Mouse (Mus musculus): ENCODE data around the gene Sinhcaf. TPM values are rescaled to one million over a fixed set of nuclear protein-coding genes. Genes with fewer than 3 reads are reported as not detected.
A peak's percentile ranks its signal among the peaks of the same experiment; 100 is the strongest.
"Not testable (repeated sequence)": the region's sequence is repeated elsewhere in the genome, so short reads cannot be mapped to it uniquely, and the experiment has no call there.

Gene Sinhcaf
- polyA plus RNA-seq, 1 experiment from 2014 or later = 129 TPM

GRCm38 (mm10) chr6:148913938-148914337 lies 32.3 kb downstream of the Sinhcaf start:
- no peak overlapping the region for H3K27ac ChIP-seq (ENCODE audit: low read length)
- H3K9ac ChIP-seq (replicated peaks; ENCODE audit: low read depth, low read length) = no peak overlapping the region
- no peaks in the 10 kb centered on the region for H3K27me3 ChIP-seq (ENCODE audit: control insufficient read depth, insufficient read depth, low read length)
- 12% methylated on average over 2 of the region's 2 CpGs for WGBS
- no peaks in the 10 kb centered on the region for H3K4me1 ChIP-seq (ENCODE audit: control insufficient read depth, insufficient read depth, low read length)
- no peaks in the 10 kb centered on the region for H3K36me3 ChIP-seq (ENCODE audit: control insufficient read depth, insufficient read depth, low read length)
- no peak overlapping the region for H3K4me2 ChIP-seq (replicated peaks; ENCODE audit: low read depth, low read length)
- peak; percentile 46; the same call in 1 of the 2 replicates for ATAC-seq (ENCODE audit: insufficient number of reproducible peaks, insufficient read depth, low FRiP score, low read depth)
- no peaks in the 10 kb centered on the region for H3K9me3 ChIP-seq (ENCODE audit: control insufficient read depth, low read depth, low read length)
- H3K4me3 ChIP-seq (ENCODE audit: low read depth, low read length) = no peak overlapping the region

DNA sequence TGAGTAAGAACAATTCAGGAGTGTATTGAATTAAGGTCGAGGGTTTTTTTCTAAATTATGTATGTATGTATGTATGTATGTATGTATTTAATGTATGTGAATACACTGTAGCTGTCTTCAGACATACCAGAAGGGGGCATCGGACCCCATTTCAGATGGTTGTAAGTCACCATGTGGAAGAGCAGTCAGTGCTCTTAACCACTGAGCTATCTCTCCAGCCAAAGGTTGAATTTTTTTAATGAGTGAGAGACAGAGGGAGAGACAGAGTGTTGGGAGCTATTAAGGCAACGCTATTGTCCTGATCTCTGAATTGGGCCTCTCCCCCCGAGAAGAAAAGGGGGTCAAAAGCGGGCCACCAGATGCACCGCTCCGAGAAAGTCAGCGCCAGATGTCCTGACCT lies 34.4 kb downstream of the Sinhcaf start:
- not testable (repeated sequence) for H3K36me3 ChIP-seq (ENCODE audit: control insufficient read depth, insufficient read depth, low read length); ATAC-seq (ENCODE audit: insufficient number of reproducible peaks, insufficient read depth, low FRiP score, low read depth); H3K9me3 ChIP-seq (ENCODE audit: control insufficient read depth, low read depth, low read length); H3K4me1 ChIP-seq (ENCODE audit: control insufficient read depth, insufficient read depth, low read length); H3K4me3 ChIP-seq (ENCODE audit: low read depth, low read length); H3K27me3 ChIP-seq (ENCODE audit: control insufficient read depth, insufficient read depth, low read length); H3K4me2 ChIP-seq (replicated peaks; ENCODE audit: low read depth, low read length); H3K27ac ChIP-seq (ENCODE audit: low read length); H3K9ac ChIP-seq (replicated peaks; ENCODE audit: low read depth, low read length)
- 84% methylated on average over 8 of the region's 8 CpGs for WGBS

DNA sequence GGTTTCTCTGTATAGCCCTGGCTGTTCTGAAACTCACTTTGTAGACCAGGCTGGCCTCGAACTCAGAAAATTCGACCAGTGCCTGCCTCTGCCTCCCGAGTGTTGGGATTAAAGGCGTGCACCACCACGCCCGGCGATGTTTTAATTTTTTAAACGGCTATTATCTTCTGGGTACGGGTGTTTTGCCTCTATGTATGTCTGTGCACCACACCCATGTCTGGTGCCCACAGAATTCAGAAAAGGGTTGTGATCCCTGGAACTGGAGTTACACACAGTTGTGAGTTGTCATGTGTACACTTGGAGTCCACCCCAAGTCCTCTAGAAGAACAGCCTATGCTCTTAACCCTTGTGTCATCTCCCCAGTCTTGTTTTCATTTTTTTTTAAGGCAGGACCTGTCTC lies 39.3 kb downstream of the Sinhcaf start:
- H3K27me3 ChIP-seq (ENCODE audit: control insufficient read depth, insufficient read depth, low read length) = no peaks in the 10 kb centered on the region
- H3K9me3 ChIP-seq (ENCODE audit: control insufficient read depth, low read depth, low read length) = no peaks in the 10 kb centered on the region
- no peak overlapping the region for H3K4me2 ChIP-seq (replicated peaks; ENCODE audit: low read depth, low read length)
- no peak overlapping the region for H3K4me3 ChIP-seq (ENCODE audit: low read depth, low read length)
- ATAC-seq (ENCODE audit: insufficient number of reproducible peaks, insufficient read depth, low FRiP score, low read depth) = no peak
- H3K9ac ChIP-seq (replicated peaks; ENCODE audit: low read depth, low read length) = no peak overlapping the region
- H3K4me1 ChIP-seq (ENCODE audit: control insufficient read depth, insufficient read depth, low read length) = no peaks in the 10 kb centered on the region
- no peaks in the 10 kb centered on the region for H3K36me3 ChIP-seq (ENCODE audit: control insufficient read depth, insufficient read depth, low read length)
- 93% methylated on average over 9 of the region's 9 CpGs for WGBS
- no peak overlapping the region for H3K27ac ChIP-seq (ENCODE audit: low read length)

GRCm38 (mm10) chr6:148902728-148903127 lies 43.5 kb downstream of the Sinhcaf start:
- no peaks in the 10 kb centered on the region for H3K9me3 ChIP-seq (ENCODE audit: control insufficient read depth, low read depth, low read length)
- H3K36me3 ChIP-seq (ENCODE audit: control insufficient read depth, insufficient read depth, low read length) = no peaks in the 10 kb centered on the region
- H3K9ac ChIP-seq (replicated peaks; ENCODE audit: low read depth, low read length) = no peak overlapping the region
- no peaks in the 10 kb centered on the region for H3K4me1 ChIP-seq (ENCODE audit: control insufficient read depth, insufficient read depth, low read length)
- H3K27me3 ChIP-seq (ENCODE audit: control insufficient read depth, insufficient read depth, low read length) = no peaks in the 10 kb centered on the region
- no peak overlapping the region for H3K4me3 ChIP-seq (ENCODE audit: low read depth, low read length)
- ATAC-seq (ENCODE audit: insufficient number of reproducible peaks, insufficient read depth, low FRiP score, low read depth) = no peak
- H3K27ac ChIP-seq (ENCODE audit: low read length) = no peak overlapping the region
- WGBS = 85% methylated on average over 3 of the region's 3 CpGs
- no peak overlapping the region for H3K4me2 ChIP-seq (replicated peaks; ENCODE audit: low read depth, low read length)

- peak; percentile 12 for ATAC-seq (ENCODE audit: insufficient number of reproducible peaks, insufficient read depth, low FRiP score, low read depth)
- H3K4me2 ChIP-seq (replicated peaks; ENCODE audit: low read depth, low read length) = peak overlapping the region; percentile 87
- no peaks in the 10 kb centered on the region for H3K36me3 ChIP-seq (ENCODE audit: control insufficient read depth, insufficient read depth, low read length)
- peak overlapping the region; percentile 82 for H3K27ac ChIP-seq (ENCODE audit: low read length)
- H3K4me3 ChIP-seq (ENCODE audit: low read depth, low read length) = peak overlapping the region; percentile 76
- no peaks in the 10 kb centered on the region for H3K9me3 ChIP-seq (ENCODE audit: control insufficient read depth, low read depth, low read length)
- H3K4me1 ChIP-seq (ENCODE audit: control insufficient read depth, insufficient read depth, low read length) = 0 out of 2 replicates have a peak, but pooled peaks cover 4% of the 10 kb centered on the region
- 49% methylated on average over 6 of the region's 6 CpGs for WGBS
- H3K27me3 ChIP-seq (ENCODE audit: control insufficient read depth, insufficient read depth, low read length) = no peaks in the 10 kb centered on the region
- H3K9ac ChIP-seq (replicated peaks; ENCODE audit: low read depth, low read length) = peak overlapping the region; percentile 23
Measured at GRCm38 (mm10) chr6:148896507-148896851, 49.8 kb downstream of the Sinhcaf start.

DNA sequence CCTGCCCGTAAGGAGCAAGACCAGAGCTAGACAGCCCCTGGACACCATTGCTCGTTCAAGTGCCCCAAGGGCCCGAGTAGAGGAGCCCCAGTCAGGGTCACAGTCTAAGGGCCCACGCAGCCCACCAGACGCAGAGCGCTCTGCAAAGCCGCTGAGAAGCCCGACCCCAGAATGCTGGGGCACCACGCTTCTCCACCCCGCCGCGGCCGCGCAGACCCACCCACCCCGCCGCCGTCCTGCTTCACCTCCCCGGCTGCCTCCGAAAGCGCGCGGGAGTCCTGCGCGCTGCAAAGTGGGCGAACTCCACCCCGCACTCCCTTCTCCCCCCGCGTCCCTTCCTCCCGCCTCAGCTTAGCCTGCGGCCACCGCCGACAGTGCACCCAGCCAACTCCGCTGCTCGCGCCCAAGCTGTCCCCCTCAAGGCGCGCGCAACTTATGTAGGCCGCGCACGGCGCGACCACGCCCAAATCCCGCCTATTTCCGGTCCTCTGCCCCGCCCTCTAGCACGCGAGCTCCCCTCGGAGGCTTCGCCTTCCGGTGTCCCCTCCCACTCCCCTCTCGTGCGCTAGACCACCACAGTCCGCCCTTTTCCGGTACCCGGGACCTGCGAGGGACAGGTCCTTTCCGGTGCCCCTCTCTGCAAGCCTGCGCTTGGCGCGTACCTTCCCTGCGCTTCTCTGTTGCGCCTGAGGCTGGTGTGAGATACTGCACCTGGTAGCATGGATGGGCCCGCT lies 50.3 kb downstream of the Sinhcaf start, which contains the start of gene Caprin2:
TSS of gene Caprin2 (minus strand) at position 465 of the 734 bp plus-strand sequence.
- peak within 1 kb of the TSS; percentile 82 for H3K27ac ChIP-seq (ENCODE audit: low read length)
- peak within 1 kb of the TSS; percentile 68 for H3K9ac ChIP-seq (replicated peaks; ENCODE audit: low read depth, low read length)
- H3K27me3 ChIP-seq (ENCODE audit: control insufficient read depth, insufficient read depth, low read length) = no peaks in the 10 kb centered on the region
- 0 out of 2 replicates have a peak, but pooled peaks cover 4% of the 10 kb centered on the region for H3K4me1 ChIP-seq (ENCODE audit: control insufficient read depth, insufficient read depth, low read length)
- peak; percentile 97 for ATAC-seq (ENCODE audit: insufficient number of reproducible peaks, insufficient read depth, low FRiP score, low read depth)
- peak within 1 kb of the TSS; percentile 76 for H3K4me3 ChIP-seq (ENCODE audit: low read depth, low read length)
- WGBS = under 1% methylated on average over 55 of the region's 65 CpGs
- H3K4me2 ChIP-seq (replicated peaks; ENCODE audit: low read depth, low read length) = peak within 1 kb of the TSS; percentile 87
- H3K36me3 ChIP-seq (ENCODE audit: control insufficient read depth, insufficient read depth, low read length) = no peaks in the 10 kb centered on the region
- no peaks in the 10 kb centered on the region for H3K9me3 ChIP-seq (ENCODE audit: control insufficient read depth, low read depth, low read length)

- Histone ChIP-seq H3K4me1 (ENCODE audit: control insufficient read depth, insufficient read depth, low read length) (0 out of 2 replicates have a peak, but pooled peaks cover 4% of the 10 kb centered on the region), H3K27ac (ENCODE audit: low read length) (peak overlapping the region; percentile 82), H3K27me3 (ENCODE audit: control insufficient read depth, insufficient read depth, low read length) (no peaks in the 10 kb centered on the region), H3K36me3 (ENCODE audit: control insufficient read depth, insufficient read depth, low read length) (no peaks in the 10 kb centered on the region), H3K4me3 (ENCODE audit: low read depth, low read length) (peak overlapping the region; percentile 76), H3K4me2 (replicated peaks; ENCODE audit: low read depth, low read length) (peak overlapping the region; percentile 87), H3K9ac (replicated peaks; ENCODE audit: low read depth, low read length) (peak overlapping the region; percentile 68), H3K9me3 (ENCODE audit: control insufficient read depth, low read depth, low read length) (no peaks in the 10 kb centered on the region)
- ATAC-seq (ENCODE audit: insufficient number of reproducible peaks, insufficient read depth, low FRiP score, low read depth) = peak; percentile 35
- 9% methylated on average over 18 of the region's 18 CpGs for WGBS
Measured at GRCm38 (mm10) chr6:148894888-148895772, 51.1 kb downstream of the Sinhcaf start.

DNA sequence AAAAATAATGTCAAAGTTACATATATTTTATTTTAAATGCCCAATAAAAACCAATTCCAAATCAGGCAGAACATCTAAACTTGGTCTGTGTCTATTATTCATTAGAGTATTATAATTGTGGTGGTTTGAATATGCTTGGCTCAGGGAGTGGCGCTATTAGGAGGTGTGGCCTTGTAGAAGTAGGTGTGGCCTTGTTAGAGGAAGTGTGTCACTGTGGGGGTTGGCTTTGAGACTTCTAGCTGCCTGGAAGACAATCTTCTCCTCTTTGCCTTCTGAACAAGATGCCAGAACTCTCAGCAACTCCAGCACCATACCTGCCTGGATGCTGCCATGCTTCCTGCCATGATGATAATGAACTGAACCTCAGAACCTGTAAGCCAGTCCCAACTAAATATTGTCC lies 72.4 kb downstream of the Sinhcaf start:
- no peak overlapping the region for H3K4me3 ChIP-seq (ENCODE audit: low read depth, low read length)
- 86% methylated on average over 1 of the region's 1 CpGs for WGBS

More for the DNA sequence above, 72.4 kb downstream of the Sinhcaf start:
- Histone ChIP-seq H3K4me1 (ENCODE audit: control insufficient read depth, insufficient read depth, low read length) (no peaks in the 10 kb centered on the region), H3K9ac (replicated peaks; ENCODE audit: low read depth, low read length) (no peak overlapping the region), H3K9me3 (ENCODE audit: control insufficient read depth, low read depth, low read length) (no peaks in the 10 kb centered on the region), H3K36me3 (ENCODE audit: control insufficient read depth, insufficient read depth, low read length) (no peaks in the 10 kb centered on the region), H3K27ac (ENCODE audit: low read length) (no peak overlapping the region), H3K27me3 (ENCODE audit: control insufficient read depth, insufficient read depth, low read length) (no peaks in the 10 kb centered on the region), H3K4me2 (replicated peaks; ENCODE audit: low read depth, low read length) (no peak overlapping the region)
- ATAC-seq (ENCODE audit: insufficient number of reproducible peaks, insufficient read depth, low FRiP score, low read depth) = no peak
